Mouse (Mus musculus) embryo, embryonic 9.5 days (tissue): ENCODE results near the gene Timp3.

ENCODE experiments used
- DNase-seq: peaks from one replicate; pipeline ENCODE4 v3.0.0-alpha.2; 2017; ENCODE audit errors: extremely low spot score

The Timp3 gene

DNA sequence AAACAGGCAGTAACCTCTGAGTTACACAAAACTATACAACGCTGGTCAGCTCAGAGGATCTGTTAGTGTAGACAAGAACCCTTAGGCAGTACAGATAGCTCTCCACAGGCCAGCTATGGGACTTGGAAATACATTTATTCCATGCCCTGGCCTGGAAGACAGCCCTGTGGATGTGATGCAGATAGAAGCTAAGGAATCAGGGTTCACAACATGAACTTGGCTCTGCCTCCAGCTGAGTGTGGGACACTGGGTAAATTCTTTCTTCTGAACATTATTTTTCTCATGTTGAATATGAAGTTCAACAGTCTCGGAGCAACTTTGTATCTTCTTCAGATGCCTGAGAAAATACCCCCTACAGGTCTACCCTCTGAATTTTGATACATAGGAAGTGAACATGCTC lies 2.9 kb upstream of the Timp3 start:
- no peak for DNase-seq

DNA sequence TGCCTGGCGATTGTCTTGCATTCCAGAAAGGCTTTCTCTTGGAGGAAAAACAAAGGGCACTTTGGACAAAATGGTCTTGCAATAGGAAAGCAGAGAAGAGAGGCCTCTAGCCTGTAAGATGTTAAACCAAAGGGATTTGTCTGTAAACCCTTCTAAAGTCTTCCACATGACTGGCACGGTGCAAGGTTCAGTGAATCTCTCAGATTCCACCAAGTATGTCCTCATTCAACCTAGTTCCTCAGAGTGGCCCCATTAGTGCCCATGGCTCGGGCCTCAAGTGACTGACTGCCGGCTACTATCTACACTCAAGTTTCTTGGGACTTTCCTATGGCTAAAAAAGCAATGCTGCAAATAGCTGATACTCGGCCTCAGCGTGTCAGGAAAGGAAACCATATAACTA lies 1.8 kb upstream of the Timp3 start:
- DNase-seq, result no peak

DNA sequence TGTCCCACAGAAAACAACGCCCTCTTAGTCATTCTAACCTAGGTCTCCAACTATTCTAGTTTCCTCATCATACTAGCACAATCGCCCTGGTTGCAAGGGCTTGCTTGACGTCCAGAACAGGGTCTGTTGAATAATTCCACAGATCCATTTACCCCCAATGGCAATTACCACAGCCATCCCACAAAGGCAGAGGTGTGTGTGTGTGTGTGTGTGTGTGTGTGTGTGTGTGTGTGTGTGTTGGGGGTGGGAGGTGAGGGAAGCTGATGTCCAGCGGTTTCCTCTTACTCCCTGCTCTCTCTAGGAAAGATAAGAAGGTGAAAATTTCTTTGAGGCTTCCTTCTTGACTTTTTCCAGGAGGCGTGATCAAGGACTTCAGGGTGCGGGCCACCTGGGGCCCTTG lies 377 bp upstream of the Timp3 start:
- no peak for DNase-seq

DNA sequence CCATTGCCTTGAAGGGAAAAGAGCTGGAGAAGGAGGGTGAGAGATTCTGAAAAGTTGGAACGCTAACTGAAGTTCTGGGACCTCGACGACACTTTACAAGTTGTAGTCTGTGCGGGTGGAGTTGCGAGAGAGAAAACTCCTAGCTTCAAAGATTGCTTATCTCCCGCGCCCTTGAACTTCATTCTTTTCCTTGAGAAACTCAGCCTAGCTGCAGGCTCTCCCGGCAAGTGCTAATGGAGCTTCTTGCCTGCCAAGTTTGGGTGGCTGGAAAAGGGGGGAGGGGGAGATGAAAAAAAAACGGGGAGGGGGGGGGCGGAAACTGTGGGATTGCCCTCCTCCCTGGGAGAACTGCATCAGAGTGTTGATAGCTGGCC lies 932 bp downstream of the Timp3 start:
- DNase-seq, result no peak

DNA sequence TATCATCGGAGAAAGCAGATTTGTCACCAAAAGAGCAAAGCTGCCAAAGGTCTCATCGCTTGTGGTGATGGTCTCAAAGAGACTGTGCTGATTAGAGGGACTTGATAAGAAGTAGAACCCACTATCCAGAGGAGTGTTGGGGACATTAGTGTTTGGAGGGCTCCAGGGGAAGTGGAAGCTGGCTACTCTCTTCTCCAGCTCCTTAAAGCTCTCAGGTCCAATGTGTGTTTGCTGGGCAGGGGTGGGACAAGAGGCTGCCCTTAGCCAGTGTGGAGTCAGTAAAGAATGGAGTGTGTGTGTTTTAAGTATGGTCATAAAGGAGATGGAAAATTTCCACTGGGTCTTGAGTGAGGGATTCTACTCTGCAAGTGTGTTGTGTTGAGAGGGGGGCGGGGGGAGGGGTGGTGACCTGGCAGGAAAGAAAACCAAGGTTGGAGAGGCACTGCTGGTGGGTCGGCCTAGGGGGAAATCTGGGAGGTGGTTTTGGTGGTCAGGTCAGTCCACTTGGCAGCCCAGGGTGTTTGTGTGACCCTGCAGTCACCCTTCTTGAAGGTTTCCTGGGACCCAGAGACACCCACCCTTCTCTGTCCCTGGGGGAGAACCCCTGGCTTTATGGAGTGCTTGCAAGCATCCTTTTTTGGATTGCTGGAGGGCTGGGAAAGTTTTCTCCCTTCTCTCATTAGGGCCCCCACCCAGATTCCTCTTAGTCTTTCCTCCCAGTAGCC lies 1.6 kb downstream of the Timp3 start:
- no peak for DNase-seq

DNA sequence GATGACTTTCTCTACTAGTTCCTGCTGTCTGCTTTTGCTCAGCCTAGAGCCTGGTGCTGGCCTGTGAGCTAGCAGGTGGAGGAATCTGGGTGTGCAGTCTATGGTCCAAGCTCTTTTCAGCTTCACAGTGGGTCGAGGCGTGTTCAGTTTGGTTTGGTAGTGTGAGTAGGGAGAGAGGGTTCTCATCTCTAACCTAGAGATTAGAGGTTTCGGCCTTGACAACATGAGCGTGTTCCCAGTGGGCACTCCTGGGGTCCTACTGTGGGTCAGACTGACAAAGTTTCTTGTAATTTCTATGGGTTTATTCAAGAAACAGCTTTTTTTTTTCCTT lies 2.1 kb downstream of the Timp3 start:
- DNase-seq, result no peak

DNA sequence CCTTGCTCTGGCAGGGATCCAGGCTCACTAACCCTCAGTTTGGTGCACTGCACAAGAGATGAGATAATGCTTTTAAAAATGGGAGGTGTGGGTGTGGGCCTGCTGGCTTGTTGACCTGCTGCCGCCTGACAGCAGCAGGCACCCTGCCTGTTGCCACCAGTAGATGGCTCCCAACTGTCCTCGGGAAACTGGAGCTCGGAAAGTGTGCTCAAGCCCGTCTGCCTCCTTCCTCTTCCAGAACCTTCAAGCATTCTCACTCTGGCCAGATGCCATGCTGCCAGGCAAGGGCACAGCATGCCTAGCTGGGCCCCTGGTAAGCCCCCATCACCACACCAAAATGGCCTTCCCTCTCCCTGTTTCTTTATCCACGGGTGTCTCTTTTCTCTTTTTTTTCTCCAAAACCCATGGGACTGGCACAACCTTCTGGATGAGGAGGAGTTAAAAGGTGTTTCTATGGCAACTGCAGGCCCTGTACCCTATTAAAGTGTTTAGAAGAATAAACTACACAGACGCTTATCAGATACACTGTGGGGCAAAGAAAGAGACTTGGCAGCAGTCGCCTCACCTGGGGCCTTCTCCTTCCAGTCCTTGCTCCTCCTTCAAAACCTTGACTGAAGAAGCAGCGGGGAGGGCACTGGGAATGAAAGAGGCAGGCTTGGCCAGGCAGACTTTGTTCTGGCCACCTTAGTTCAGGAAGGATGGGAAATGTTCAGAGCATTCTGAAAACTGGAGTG lies 2.8 kb downstream of the Timp3 start:
- DNase-seq, result peak; percentile 67

DNA sequence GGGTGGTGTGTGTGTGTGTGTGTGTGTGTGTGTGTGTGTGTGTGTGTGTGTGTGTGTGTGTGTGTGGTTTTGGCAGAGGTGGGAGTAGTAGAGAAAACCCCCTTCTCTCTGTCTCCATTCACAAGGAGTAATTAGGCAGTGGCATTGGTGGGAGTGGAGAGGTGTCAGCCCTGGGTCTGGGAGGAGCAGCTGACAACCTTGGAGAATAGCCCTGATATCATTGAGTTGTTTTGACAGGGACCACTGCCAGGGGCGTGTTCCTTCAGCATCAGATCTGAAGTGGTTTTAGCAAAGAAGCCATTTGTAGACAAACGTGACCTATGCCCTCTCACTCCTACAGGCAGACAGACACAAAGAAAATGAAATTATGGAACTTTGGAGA lies 3.3 kb downstream of the Timp3 start:
- no peak for DNase-seq

DNA sequence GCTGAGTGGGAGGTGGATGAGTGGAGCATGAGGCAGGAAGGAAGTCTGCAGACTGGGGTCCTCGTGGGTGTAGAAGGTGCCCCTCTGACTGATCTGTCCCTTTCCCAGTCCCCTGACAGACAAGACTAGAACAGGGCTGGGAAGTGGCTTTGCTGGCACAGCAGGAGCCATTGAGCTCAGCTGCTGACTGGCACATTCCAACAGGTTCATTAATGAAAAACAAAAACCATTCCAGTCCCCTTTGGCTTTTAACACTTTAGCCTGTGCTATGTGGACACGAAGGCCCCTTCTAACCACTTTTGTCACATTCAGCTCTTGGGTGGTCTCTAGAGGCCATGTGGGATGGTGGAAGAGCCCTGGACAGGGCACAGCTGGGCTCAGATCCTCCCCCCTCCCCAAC lies 4.4 kb downstream of the Timp3 start:
- no peak for DNase-seq

DNA sequence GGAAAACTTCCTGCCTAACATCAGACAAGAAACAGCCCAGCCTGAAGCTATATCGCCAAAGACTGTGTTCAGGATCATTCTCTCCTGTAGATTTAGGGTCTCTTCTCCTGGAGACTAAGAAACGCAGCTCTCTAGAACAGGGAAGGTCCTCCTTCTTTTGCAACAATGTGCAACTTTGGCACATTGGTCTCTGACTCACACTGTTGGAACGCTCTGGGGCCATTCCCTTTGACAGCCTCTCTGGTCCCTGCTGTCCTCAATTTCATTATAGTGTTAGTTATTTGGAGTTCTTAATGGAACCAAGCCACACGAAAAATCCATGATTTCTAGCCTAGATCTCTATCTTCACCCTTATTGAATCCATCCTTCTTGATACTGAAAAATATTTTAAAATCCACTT lies 7.1 kb downstream of the Timp3 start:
- no peak for DNase-seq

DNA sequence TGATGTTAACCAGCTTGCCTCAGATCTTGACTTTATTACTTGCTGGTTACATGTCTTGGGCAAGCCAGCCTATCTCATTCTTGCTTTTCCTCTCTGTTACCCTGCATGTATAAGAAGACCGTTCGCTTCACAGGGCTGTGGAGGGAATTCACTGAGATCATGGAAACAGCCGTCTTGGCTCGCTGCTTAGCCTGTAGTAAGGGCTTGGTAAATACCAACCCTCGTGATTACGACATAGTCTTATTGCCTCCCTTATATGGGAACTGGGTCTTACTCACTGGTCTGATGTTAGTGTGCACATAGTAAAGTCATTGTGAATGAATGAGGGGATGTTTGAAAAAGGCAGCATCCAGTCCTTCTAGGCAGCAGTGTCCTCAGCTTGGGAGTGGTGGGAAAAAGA lies 10.4 kb downstream of the Timp3 start:
- no peak for DNase-seq

DNA sequence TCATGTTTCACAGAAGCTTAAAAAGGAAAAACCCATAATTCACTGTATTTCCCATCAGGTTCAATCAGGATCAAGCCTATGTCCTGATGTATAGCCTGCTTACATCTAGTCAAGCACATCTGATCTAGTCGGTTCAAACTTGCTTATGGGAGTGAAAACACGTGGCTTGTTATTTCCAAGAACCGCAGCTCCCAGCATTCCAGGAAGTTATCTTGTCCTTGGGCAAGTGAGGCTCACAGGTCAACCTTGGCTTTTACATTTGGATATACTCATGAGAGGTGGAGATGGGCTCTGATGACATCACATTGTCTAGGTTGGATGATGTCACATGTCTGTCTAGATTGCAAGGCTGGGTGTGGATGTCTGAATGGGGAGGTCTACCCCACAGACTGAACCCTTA lies 12.8 kb downstream of the Timp3 start:
- no peak for DNase-seq

DNA sequence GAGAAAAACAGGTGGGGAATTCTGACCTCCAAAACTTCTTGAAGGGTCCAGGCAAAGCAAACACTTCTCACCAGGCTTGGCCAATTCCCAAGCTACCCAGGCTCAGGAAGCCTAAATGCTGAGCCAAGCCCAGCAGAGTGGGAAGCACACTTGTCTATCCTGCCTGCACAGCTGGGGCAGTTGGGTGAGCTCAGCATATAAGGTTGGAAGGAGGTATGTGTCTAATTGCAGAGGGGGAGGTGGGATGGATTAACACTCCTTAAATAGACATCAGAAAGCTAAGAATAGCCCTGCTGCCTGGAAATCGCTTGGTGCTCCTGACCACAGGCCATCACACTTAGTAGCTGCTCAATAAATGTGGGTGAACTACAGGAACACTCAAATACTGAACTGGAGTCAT lies 13.3 kb downstream of the Timp3 start:
- DNase-seq, result no peak

DNA sequence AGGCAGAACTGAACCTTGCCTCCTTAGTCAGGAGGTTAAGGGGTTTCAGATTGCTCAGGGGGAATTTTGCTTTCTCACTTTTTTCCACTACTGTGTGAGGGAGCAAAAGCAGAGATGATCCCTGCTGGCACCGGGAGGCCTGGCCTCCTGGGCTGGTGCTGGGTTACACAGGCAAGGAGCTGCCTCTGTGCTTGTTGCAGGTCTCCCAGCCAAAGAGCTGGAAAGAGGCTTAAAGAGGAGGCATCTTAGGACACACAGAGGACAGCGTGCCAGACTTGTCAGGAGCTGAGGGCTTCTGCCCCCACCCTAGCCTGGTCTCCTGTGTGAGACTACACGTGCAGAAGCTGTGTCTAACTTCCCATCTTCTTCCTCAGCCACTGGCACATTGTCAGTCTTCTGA lies 15.3 kb downstream of the Timp3 start:
- no peak for DNase-seq

DNA sequence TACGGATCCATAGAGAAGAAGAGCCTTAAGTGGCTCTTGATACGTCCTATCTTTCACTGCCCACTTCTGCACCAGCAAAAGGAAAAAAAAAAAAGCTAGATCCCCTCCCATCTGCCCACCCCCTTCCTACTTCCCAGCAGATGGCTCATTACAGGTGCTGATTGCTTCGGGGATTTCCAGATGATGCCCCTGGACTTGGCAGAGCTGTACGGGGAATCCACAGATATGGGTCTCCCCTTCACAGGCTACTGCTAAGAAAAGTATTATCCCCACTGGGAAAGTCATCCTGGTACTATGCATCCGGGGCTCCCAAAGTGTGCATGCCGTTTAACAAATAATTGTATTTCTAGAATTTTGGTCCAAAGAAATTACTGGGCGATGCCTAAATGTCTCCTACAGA lies 17.5 kb downstream of the Timp3 start:
- DNase-seq, result no peak

DNA sequence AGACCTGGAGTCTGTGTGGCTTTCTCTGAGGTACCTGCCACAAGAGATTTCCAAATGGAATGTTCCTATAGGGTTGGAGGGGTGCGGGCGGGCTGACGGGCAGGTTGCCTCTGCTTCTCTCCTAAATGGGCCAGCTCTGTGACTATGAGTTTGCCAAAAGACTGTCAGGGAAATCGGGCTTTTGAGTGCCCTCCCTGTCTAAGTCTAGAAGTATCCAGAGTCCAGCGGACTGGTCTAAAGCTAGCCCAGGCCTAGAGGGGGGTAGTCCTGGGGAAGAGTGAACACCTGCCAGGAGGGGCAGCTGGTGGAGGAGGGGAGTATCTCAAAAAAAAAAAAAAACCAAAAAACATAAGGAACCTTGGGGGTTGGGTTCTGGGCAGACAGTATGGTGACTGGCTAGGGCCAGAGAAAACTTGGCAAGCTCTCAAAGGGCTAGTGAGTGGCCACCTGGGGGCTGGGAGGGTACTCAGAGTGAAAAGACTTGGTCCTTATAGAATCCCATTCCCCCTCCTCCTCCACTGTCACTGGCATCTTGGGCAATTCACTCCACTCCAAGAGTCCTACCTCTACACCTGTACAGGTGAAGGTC lies 18.5 kb downstream of the Timp3 start:
- no peak for DNase-seq

DNA sequence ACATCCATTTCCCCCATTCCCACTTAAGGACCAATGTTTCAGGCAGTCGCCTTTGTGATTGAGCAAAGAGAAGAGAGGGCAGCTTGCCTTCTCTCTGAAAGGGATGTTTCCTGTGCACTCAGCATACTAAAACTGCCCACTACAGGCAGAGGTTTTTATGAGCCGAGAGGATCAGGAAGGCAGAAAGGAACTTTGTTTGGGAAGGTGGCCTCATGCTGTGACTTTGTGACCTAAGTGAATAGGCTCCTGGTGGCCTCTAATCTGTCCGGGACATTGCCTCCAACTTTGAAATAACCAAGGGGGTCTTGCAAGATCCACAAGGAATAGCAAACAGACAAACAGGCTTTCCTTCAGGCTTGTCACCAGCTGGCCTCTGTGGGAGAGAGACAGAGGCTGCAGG lies 19.4 kb downstream of the Timp3 start:
- no peak for DNase-seq

DNA sequence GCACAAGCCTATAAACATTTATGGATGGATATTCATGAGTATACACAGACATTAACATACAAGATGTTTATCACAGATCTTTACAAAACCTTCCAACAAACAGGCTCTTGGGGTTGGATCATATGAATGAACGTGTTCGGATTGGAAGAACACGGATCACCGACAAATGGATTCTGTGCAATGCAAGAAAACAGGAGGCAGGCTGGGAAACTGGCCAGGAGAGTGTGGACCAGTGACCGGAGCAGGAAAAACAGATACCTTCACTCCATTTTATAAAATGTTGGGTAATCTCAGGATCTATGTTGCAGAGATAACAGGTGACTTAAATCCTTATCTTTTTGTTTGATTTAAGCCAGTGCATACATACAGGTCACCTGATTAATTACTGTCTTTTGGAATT lies 20.0 kb downstream of the Timp3 start:
- DNase-seq, result no peak

DNA sequence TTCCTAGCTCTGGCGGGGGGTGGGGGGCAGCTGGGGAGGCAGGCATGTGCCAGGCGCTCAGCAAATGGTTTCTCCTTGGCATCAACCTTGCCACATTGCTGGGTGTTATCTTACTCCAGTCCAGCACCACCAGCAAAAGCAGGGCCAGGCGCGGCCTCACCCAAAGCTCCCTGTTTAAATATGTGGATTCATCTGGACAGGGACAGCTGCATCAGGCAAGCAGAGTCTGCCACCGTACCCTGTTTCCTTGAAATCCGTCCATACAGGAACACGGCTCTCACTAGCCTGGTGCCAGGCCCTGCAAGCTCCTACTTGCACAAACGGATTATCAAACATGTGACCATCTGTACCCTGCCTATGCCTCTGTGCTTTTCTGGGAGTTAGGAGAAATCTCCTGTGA lies 21.0 kb downstream of the Timp3 start:
- DNase-seq, result no peak

DNA sequence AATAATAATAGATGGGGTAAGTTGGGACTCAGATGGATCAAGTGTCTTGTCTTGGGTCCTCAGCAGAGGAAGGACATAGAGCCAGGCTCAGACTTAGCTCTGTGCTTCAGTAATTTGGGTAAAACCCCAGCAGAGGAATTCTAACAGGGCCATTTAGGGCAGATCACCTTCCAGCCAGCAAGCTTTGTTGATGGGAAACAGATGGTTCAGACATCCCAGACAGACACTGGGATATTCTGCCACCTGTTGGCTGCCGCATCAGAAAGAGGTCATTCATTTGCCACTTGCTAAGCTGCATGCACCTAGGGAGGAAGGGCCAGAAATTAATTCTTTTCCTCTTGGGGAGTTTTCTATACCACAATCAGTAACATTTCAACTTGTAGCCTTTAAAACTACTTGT lies 21.8 kb downstream of the Timp3 start:
- no peak for DNase-seq

DNA sequence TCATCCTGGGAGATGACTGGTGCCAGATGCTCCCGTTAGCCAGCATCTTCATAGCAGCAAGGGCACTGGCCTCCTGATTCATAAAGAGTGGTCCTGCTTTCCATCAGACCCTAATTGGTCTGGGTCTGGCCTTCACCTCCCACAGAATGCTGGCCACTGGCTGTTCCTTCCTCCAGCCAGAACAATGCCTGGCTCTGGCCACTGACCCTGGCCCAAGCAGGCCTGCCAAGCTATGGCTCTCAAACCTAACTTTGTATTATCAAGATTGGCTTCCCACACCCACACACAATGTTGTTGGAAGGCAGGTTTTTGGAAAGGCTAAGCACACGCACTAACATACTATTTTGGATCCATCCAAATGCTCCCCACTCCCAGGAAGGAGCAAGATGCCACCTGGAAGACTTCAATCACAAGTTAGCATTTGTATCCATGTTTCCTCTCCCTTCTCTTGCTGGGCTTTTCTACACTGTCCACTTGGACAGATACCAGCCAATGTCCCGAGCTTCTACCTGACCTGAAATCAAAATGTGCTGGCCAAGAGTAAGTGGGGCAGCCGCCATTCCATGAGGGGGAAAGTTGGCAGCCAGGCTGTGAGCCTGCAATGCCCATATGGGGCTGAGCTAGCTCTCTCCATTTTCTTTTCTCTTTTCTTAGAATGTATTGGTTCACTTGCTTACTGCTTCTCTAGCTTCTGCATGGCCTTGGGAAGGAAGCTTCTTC lies 23.3 kb downstream of the Timp3 start:
- DNase-seq, result no peak

DNA sequence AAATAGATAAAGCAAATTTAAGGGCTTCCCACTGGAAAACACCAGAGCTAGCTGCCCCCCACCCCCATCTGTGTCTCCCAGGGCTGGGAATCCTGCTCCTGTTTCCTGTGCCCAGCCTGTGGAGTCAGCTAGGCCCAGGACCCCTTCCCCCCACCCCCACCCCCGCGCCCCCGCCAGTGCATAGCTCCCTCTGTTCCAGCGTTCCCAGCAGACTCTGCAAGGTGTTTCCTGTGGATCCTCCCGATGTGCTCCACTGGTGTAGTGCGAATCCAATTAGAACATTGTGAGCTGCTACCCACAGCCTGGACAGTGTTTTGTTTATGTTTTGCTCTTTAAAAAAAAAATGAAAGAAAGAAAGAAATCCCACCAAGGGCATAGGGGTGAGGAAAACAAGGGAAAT lies 25.1 kb downstream of the Timp3 start:
- DNase-seq, result no peak

DNA sequence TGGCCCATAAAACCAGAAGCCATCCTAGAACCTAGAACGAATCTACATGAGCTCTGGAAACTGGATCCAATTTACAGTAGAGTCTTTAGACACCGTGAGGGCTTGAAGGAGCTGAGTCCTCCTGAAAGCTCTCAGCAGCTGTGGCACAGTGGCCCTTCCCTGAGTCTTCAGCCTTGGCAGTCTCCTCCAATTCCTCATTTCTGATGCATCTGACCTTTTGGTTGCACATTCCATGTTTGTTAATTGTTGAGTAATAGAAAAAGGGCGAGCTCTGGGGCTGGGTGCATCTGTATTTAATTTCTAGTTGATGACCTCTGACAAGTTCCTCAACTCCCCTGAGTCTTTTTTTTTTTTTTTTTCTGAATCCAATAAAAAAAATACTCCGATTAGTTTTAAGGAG lies 28.0 kb downstream of the Timp3 start:
- no peak for DNase-seq
